Mouse (Mus musculus) embryonic fibroblast, embryonic 13.5 days (primary cell): Measurements from ENCODE around the gene Tspan18. TPM values are rescaled to one million over a fixed set of nuclear protein-coding genes. Genes with fewer than 3 reads are reported as not detected.

Experiments used
- H3K27ac ChIP-seq: 2 replicates; pipeline ENCODE4 v1.5.1; 2012; ENCODE audit warnings: low read length, control low read depth, inconsistent platforms; ENCODE audit not compliant: insufficient read depth
- H3K4me1 ChIP-seq: 2 replicates; pipeline ENCODE4 v1.6.1; 2011; ENCODE audit warnings: low read length; ENCODE audit not compliant: control insufficient read depth, insufficient read depth
- H3K4me3 ChIP-seq: 2 replicates; pipeline ENCODE4 v1.5.1; 2011; ENCODE audit warnings: mild to moderate bottlenecking, control low read depth, low read length; ENCODE audit not compliant: insufficient read depth
- CTCF ChIP-seq: IDR thresholded peaks from 2 replicates; pipeline ENCODE4 v1.5.1; 2011; ENCODE audit warnings: mild to moderate bottlenecking, control low read depth, low read length, moderate library complexity, borderline replicate concordance; ENCODE audit not compliant: insufficient read depth
- POLR2A ChIP-seq: IDR thresholded peaks from 2 replicates; pipeline ENCODE4 v1.6.1; 2011; ENCODE audit warnings: low read depth, mild to moderate bottlenecking, control low read depth, low read length, moderate library complexity
- polyA plus RNA-seq: library from polyadenylated mRNA; stranded (reverse); fragments of >200 nt; gene quantifications from 2 replicates; pipeline ENCODE4 v1.2.4, GENCODE M21; 2011; ENCODE audit warnings: low read depth; ENCODE audit not compliant: missing spikeins, insufficient read length

The Tspan18 gene
- polyA plus RNA-seq, 1 experiment: 11.5 TPM

GRCm38 (mm10) chr2:93321946-93322345 lies 12.4 kb downstream of the Tspan18 start:
- no peak overlapping the region for H3K4me3 ChIP-seq
- no peak overlapping the region for H3K27ac ChIP-seq
- no peaks in the 10 kb centered on the region for H3K4me1 ChIP-seq
- no peak for TF ChIP-seq CTCF
- TF ChIP-seq POLR2A: no peak

GRCm38 (mm10) chr2:93320267-93320666 lies 14.0 kb downstream of the Tspan18 start:
- no peak for TF ChIP-seq POLR2A
- TF ChIP-seq CTCF: no peak
- Histone ChIP-seq H3K27ac (no peak overlapping the region), H3K4me1 (no peaks in the 10 kb centered on the region), H3K4me3 (no peak overlapping the region)

GRCm38 (mm10) chr2:93319598-93319997 lies 14.7 kb downstream of the Tspan18 start:
- H3K4me1 ChIP-seq: no peaks in the 10 kb centered on the region
- H3K27ac ChIP-seq: no peak overlapping the region
- no peak overlapping the region for H3K4me3 ChIP-seq
- TF ChIP-seq POLR2A (no peak), CTCF (no peak)

- H3K4me1 ChIP-seq: no peaks in the 10 kb centered on the region
- no peak for TF ChIP-seq POLR2A
- no peak for TF ChIP-seq CTCF
These were observed 15.4 kb downstream of the Tspan18 start for GRCm38 (mm10) chr2:93318781-93319349.

GRCm38 (mm10) chr2:93313768-93314632 lies 20.3 kb downstream of the Tspan18 start:
- TF ChIP-seq POLR2A: no peak
- TF ChIP-seq CTCF: no peak
- H3K4me3 ChIP-seq: no peak overlapping the region
- H3K4me1 ChIP-seq: no peaks in the 10 kb centered on the region
- H3K27ac ChIP-seq: no peak overlapping the region

More at GRCm38 (mm10) chr2:93318781-93319349, 15.4 kb downstream of the Tspan18 start:
- H3K27ac ChIP-seq: no peak overlapping the region
- H3K4me3 ChIP-seq: no peak overlapping the region

- no peaks in the 10 kb centered on the region for H3K4me1 ChIP-seq
- TF ChIP-seq POLR2A (no peak), CTCF (no peak)
- no peak overlapping the region for H3K27ac ChIP-seq
- H3K4me3 ChIP-seq: no peak overlapping the region
These were observed 21.8 kb downstream of the Tspan18 start for GRCm38 (mm10) chr2:93312458-93312857.

GRCm38 (mm10) chr2:93309724-93310413 lies 24.4 kb downstream of the Tspan18 start:
- Histone ChIP-seq H3K4me3 (no peak overlapping the region), H3K27ac (no peak overlapping the region), H3K4me1 (no peaks in the 10 kb centered on the region)
- TF ChIP-seq POLR2A (no peak), CTCF (no peak)

GRCm38 (mm10) chr2:93306898-93307297 lies 27.4 kb downstream of the Tspan18 start:
- TF ChIP-seq CTCF: no peak
- TF ChIP-seq POLR2A: no peak
- Histone ChIP-seq H3K4me3 (no peak overlapping the region), H3K27ac (no peak overlapping the region), H3K4me1 (no peaks in the 10 kb centered on the region)

- TF ChIP-seq POLR2A (no peak), CTCF (no peak)
- Histone ChIP-seq H3K4me3 (no peak overlapping the region), H3K27ac (0 out of 2 replicates have a peak overlapping the region, but pooled peaks have one; percentile 11), H3K4me1 (no peaks in the 10 kb centered on the region)
These were observed 30.1 kb downstream of the Tspan18 start for GRCm38 (mm10) chr2:93304273-93304634.
